Mouse (Mus musculus): ENCODE measurements around the gene Zfp654. TPM values are rescaled to one million over a fixed set of nuclear protein-coding genes. Genes with fewer than 3 reads are reported as not detected.

The Zfp654 gene
- polyA plus RNA-seq, 1 experiment, result 0.02 TPM

- no peaks in the 10 kb centered on the region for H3K9me3 ChIP-seq (ENCODE audit: control insufficient read depth, low read length)
- H3K4me1 ChIP-seq (ENCODE audit: control insufficient read depth), result peaks cover 30% of the 10 kb centered on the region
- H3K27me3 ChIP-seq (ENCODE audit: control insufficient read depth), result no peaks in the 10 kb centered on the region
- H3K4me3 ChIP-seq (replicated peaks), result no peak overlapping the region
- H3K36me3 ChIP-seq (ENCODE audit: control insufficient read depth), result no peaks in the 10 kb centered on the region
- TF ChIP-seq TAL1 (IDR thresholded peaks at IDR 0.05; ENCODE audit: low read length) (no peak), GATA1 (IDR thresholded peaks at IDR 0.05; ENCODE audit: low read length) (no peak)
These were observed 9.1 kb downstream of the Zfp654 start for GRCm38 (mm10) chr16:64842374-64842729.

GRCm38 (mm10) chr16:64841481-64842373 lies 9.7 kb downstream of the Zfp654 start:
- TF ChIP-seq GATA1 (IDR thresholded peaks at IDR 0.05; ENCODE audit: low read length) (no peak), TAL1 (IDR thresholded peaks at IDR 0.05; ENCODE audit: low read length) (peak; percentile 42; the same call in 1 of the 3 replicates)
- no peaks in the 10 kb centered on the region for H3K9me3 ChIP-seq (ENCODE audit: control insufficient read depth, low read length)
- no peaks in the 10 kb centered on the region for H3K36me3 ChIP-seq (ENCODE audit: control insufficient read depth)
- H3K4me1 ChIP-seq (ENCODE audit: control insufficient read depth), result peaks cover 29% of the 10 kb centered on the region
- no peak overlapping the region for H3K4me3 ChIP-seq (replicated peaks)
- no peaks in the 10 kb centered on the region for H3K27me3 ChIP-seq (ENCODE audit: control insufficient read depth)

- Histone ChIP-seq H3K9me3 (ENCODE audit: control insufficient read depth, low read length) (no peaks in the 10 kb centered on the region), H3K36me3 (ENCODE audit: control insufficient read depth) (no peaks in the 10 kb centered on the region), H3K27me3 (ENCODE audit: control insufficient read depth) (no peaks in the 10 kb centered on the region), H3K4me3 (replicated peaks) (no peak overlapping the region), H3K4me1 (ENCODE audit: control insufficient read depth) (peaks cover 20% of the 10 kb centered on the region)
- TF ChIP-seq TAL1 (IDR thresholded peaks at IDR 0.05; ENCODE audit: low read length), result no peak
- no peak for TF ChIP-seq GATA1 (IDR thresholded peaks at IDR 0.05; ENCODE audit: low read length)
These were observed 14.7 kb downstream of the Zfp654 start for GRCm38 (mm10) chr16:64836709-64837108.

- H3K4me1 ChIP-seq (ENCODE audit: control insufficient read depth), result peaks cover 14% of the 10 kb centered on the region
- no peak overlapping the region for H3K4me3 ChIP-seq (replicated peaks)
- H3K36me3 ChIP-seq (ENCODE audit: control insufficient read depth), result no peaks in the 10 kb centered on the region
- TF ChIP-seq GATA1 (IDR thresholded peaks at IDR 0.05; ENCODE audit: low read length) (no peak), TAL1 (IDR thresholded peaks at IDR 0.05; ENCODE audit: low read length) (no peak)
- H3K27me3 ChIP-seq (ENCODE audit: control insufficient read depth), result no peaks in the 10 kb centered on the region
- no peaks in the 10 kb centered on the region for H3K9me3 ChIP-seq (ENCODE audit: control insufficient read depth, low read length)
These were observed 15.4 kb downstream of the Zfp654 start for GRCm38 (mm10) chr16:64835996-64836545.

- peaks cover 18% of the 10 kb centered on the region for H3K36me3 ChIP-seq (ENCODE audit: control insufficient read depth)
- no peaks in the 10 kb centered on the region for H3K9me3 ChIP-seq (ENCODE audit: control insufficient read depth, low read length)
- no peaks in the 10 kb centered on the region for H3K27me3 ChIP-seq (ENCODE audit: control insufficient read depth)
- no peaks in the 10 kb centered on the region; the same call in 1 of the 2 replicates for H3K4me1 ChIP-seq (ENCODE audit: control insufficient read depth)
- H3K4me3 ChIP-seq (replicated peaks), result no peak overlapping the region
- TF ChIP-seq GATA1 (IDR thresholded peaks at IDR 0.05; ENCODE audit: low read length), result no peak
- no peak for TF ChIP-seq TAL1 (IDR thresholded peaks at IDR 0.05; ENCODE audit: low read length)
These were observed 21.2 kb downstream of the Zfp654 start for GRCm38 (mm10) chr16:64830291-64830690.

- Histone ChIP-seq H3K4me3 (replicated peaks) (no peak overlapping the region), H3K36me3 (ENCODE audit: control insufficient read depth) (peaks cover 13% of the 10 kb centered on the region)
These were observed 27.0 kb downstream of the Zfp654 start for GRCm38 (mm10) chr16:64824474-64824873.

GRCm38 (mm10) chr16:64823890-64824289 lies 27.6 kb downstream of the Zfp654 start:
- H3K4me1 ChIP-seq (ENCODE audit: control insufficient read depth), result no peaks in the 10 kb centered on the region
- H3K36me3 ChIP-seq (ENCODE audit: control insufficient read depth), result peaks cover 10% of the 10 kb centered on the region
- H3K27me3 ChIP-seq (ENCODE audit: control insufficient read depth), result no peaks in the 10 kb centered on the region
- H3K9me3 ChIP-seq (ENCODE audit: control insufficient read depth, low read length), result no peaks in the 10 kb centered on the region
- H3K4me3 ChIP-seq (replicated peaks), result no peak overlapping the region
- TF ChIP-seq TAL1 (IDR thresholded peaks at IDR 0.05; ENCODE audit: low read length), result no peak
- no peak for TF ChIP-seq GATA1 (IDR thresholded peaks at IDR 0.05; ENCODE audit: low read length)

More at GRCm38 (mm10) chr16:64824474-64824873, 27.0 kb downstream of the Zfp654 start:
- Histone ChIP-seq H3K9me3 (ENCODE audit: control insufficient read depth, low read length) (no peaks in the 10 kb centered on the region), H3K27me3 (ENCODE audit: control insufficient read depth) (no peaks in the 10 kb centered on the region), H3K4me1 (ENCODE audit: control insufficient read depth) (no peaks in the 10 kb centered on the region)
- no peak for TF ChIP-seq GATA1 (IDR thresholded peaks at IDR 0.05; ENCODE audit: low read length)
- no peak for TF ChIP-seq TAL1 (IDR thresholded peaks at IDR 0.05; ENCODE audit: low read length)

- H3K9me3 ChIP-seq (ENCODE audit: control insufficient read depth, low read length), result no peaks in the 10 kb centered on the region
- H3K4me1 ChIP-seq (ENCODE audit: control insufficient read depth), result peaks cover 8% of the 10 kb centered on the region
- TF ChIP-seq GATA1 (IDR thresholded peaks at IDR 0.05; ENCODE audit: low read length), result no peak
- H3K36me3 ChIP-seq (ENCODE audit: control insufficient read depth), result peaks cover 15% of the 10 kb centered on the region
- H3K4me3 ChIP-seq (replicated peaks), result no peak overlapping the region
- H3K27me3 ChIP-seq (ENCODE audit: control insufficient read depth), result no peaks in the 10 kb centered on the region
These were observed 34.2 kb downstream of the Zfp654 start for GRCm38 (mm10) chr16:64817094-64817765.

- Histone ChIP-seq H3K4me1 (ENCODE audit: control insufficient read depth) (peaks cover 3% of the 10 kb centered on the region; the same call in 1 of the 2 replicates), H3K4me3 (replicated peaks) (no peak overlapping the region), H3K27me3 (ENCODE audit: control insufficient read depth) (no peaks in the 10 kb centered on the region), H3K36me3 (ENCODE audit: control insufficient read depth) (peaks cover 12% of the 10 kb centered on the region), H3K9me3 (ENCODE audit: control insufficient read depth, low read length) (no peaks in the 10 kb centered on the region)
- TF ChIP-seq TAL1 (IDR thresholded peaks at IDR 0.05; ENCODE audit: low read length) (no peak), GATA1 (IDR thresholded peaks at IDR 0.05; ENCODE audit: low read length) (no peak)
These were observed 48.4 kb downstream of the Zfp654 start for GRCm38 (mm10) chr16:64803041-64803440.

Data from erythroblast, embryonic 14.5 days (primary cell).